Mouse (Mus musculus) c-Kit-positive CD71-positive TER-119-negative erythroid progenitor cells, embryonic 14.5 days (primary cell): ENCODE measurements around the gene Ccdc88c.
"Not testable (repeated sequence)": the region's sequence is repeated elsewhere in the genome, so short reads cannot be mapped to it uniquely, and the experiment has no call there.

Experiments
- DNase-seq: peaks from one replicate; pipeline ENCODE4 v3.0.0-alpha.2; 2013; ENCODE audit warnings: low read depth

Gene Ccdc88c

GRCm38 (mm10) chr12:101016412-101016928, 12.4 kb downstream of the Ccdc88c start:
- DNase-seq = no peak

- no peak for DNase-seq
Measured at GRCm38 (mm10) chr12:101015926-101016325, 12.9 kb downstream of the Ccdc88c start.

GRCm38 (mm10) chr12:101015165-101015560, 13.7 kb downstream of the Ccdc88c start:
- DNase-seq = no peak

- DNase-seq = no peak
Measured at GRCm38 (mm10) chr12:101014549-101015164, 14.2 kb downstream of the Ccdc88c start.

GRCm38 (mm10) chr12:101013668-101014067, 15.2 kb downstream of the Ccdc88c start:
- DNase-seq = not testable (repeated sequence)

- no peak for DNase-seq
Measured at GRCm38 (mm10) chr12:101013078-101013665, 15.7 kb downstream of the Ccdc88c start.

DNA sequence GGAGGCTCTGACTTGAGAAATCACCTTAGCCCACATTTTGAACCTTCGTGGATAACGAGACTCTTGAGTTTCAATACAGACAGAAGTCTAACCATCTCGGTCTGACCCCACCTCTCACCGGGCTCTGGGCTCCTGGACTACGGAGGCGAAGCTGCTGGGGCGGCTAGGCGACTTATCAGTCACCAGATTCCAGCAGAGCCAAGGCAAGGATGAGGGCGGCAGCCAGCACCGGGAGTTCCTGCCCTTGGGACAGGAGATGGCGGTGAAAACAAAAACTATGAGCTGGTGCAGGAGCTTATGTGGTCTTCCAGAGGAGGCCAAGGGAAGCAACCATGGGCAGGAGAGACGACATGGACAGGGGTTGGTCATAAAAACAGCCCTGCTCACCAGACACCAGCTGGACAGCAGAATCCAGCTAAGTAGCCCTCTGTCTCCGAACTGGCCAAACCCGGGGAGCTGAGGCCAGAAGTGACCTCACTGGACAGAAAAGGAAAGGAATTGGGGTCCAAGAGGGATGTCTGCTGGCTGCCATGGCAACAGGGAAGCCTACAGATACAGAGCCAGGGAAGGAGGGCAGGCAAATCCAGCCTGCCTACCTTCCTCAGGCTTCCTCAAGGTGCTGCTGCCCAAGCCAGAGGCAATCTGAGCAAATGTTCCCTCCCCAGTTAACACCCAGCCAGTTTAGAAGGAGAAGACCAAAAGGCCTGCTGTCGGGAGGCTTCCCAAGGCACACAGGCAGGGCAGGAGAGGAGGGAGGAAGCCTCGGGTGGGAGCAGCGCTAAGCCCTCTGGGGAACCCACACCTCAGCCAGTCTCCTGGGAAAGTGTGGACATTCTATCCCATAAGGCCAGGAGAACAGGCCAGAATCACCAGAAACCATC, 16.4 kb downstream of the Ccdc88c start:
- DNase-seq = no peak

DNA sequence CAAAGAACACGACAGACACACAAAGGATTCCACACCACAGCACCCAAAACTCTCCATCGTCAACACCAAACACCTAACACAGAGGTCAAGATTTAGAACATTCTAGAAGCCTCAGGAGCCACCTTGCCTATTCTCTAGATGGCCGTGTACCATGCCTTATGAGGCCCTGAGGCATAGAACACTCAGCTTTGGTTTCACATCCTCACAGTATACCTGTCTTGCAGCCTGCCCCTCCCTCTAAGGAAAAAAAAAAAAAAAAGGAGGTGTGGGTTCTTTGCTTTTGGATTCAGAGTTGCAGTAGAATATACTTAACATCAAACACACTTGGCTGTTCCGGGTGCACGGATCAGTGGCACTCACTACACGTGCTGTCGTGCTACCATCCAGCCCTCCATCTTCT, 17.8 kb downstream of the Ccdc88c start:
- no peak for DNase-seq

DNA sequence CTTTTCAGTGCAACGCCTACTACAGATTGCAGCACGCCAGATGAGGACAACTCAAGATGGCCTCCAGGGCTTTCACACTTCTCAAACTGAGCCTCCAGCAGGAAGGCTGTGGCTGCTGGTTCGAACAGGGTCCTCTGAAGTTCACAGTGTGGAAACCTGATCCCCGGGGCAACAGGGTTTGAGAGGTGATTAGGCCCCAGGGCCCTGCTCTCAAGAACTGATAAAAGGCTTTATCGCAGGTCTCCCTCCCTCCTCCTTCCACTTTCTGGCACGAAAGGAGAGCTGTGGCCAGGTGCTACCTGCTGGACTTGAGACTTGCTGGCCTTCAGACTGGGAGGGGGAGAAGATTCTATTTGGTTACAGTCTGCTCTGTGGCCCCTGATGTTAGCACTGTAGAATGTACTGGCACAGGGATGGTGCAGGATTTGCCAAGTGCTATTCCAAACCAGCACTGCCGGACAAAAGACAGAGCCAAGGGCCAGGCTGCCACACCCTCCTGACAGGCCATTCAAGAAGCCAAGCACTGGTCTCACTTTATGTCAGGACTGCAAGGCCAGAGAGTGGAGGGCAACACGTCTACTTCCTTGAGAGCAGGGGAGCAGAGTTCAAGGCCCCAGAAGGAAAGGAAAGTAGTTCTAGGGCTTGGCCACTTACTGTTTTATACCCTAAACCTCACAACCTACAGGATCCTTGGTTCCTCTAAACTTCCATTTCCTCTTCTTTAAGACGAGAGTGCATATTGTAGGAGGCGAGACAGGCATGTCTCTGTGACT, 18.5 kb downstream of the Ccdc88c start:
- DNase-seq = peak; percentile 42

DNA sequence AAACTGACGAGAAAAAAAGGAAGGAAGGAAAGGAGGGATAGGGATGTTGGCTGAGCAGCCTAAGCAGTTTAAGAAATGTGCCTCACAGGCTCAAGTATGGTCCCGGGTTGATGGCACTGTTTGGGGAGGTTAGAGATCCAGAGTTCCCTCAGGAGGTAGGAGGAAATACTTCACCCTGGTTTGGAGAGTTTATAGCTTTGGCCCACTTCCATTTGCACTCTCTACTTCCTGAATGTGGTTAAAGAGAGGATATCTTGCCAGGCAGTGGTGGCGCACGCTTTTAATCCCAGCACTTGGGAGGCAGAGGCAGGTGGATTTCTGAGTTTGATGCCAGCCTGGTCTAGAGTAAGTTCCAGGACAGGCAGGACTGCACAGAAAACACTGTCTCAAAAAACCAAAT, 19.6 kb downstream of the Ccdc88c start:
- DNase-seq = no peak

DNA sequence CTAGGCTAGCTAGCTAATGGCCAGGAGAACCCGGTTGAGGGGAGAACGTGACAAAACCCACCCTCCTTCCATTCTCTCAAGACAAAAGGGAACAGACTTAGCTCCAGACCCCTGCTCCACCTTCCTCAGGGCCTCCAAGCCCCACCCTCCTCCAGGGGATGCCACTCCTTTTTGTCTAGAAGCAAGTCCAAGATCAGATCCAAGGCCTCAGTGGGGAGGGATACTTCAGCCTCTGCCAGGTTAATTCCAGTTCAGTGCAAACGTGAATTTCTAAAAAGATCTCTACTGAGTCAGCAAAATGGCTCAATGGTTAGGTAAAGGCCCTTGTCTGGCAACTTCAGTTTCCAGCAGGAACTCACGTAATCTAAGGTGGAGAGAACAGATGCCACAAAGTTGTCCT, 20.2 kb downstream of the Ccdc88c start:
- no peak for DNase-seq

DNA sequence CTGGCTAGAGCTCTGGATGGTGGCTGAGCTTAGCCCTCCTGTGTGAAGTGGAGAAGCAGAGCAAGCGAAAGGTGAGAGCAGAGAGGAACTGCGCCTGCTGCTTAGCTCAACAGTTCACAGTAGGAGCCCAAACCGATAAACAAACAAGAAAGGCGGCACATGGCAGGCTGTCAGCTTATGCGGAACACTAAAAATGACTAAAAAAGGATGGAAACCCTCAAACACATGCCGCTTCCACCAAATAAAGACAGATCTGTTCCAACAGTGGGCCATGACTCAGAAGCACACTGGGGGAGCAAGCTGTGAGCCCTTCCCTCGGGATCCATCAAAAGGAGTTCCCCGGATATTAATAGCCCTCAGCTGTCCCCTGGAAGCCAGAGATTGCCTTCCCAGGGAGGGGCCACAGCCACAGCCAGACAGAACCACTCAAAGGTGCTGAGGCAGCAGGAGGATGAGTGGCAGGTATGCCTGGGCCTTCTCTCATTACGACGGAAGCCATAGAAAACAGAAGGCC, 20.8 kb downstream of the Ccdc88c start:
- no peak for DNase-seq

GRCm38 (mm10) chr12:101007427-101007826, 21.4 kb downstream of the Ccdc88c start:
- DNase-seq = no peak

- no peak for DNase-seq
Measured at GRCm38 (mm10) chr12:101005665-101006420, 23.0 kb downstream of the Ccdc88c start.

- no peak for DNase-seq
Measured at GRCm38 (mm10) chr12:101004982-101005381, 23.9 kb downstream of the Ccdc88c start.

DNA sequence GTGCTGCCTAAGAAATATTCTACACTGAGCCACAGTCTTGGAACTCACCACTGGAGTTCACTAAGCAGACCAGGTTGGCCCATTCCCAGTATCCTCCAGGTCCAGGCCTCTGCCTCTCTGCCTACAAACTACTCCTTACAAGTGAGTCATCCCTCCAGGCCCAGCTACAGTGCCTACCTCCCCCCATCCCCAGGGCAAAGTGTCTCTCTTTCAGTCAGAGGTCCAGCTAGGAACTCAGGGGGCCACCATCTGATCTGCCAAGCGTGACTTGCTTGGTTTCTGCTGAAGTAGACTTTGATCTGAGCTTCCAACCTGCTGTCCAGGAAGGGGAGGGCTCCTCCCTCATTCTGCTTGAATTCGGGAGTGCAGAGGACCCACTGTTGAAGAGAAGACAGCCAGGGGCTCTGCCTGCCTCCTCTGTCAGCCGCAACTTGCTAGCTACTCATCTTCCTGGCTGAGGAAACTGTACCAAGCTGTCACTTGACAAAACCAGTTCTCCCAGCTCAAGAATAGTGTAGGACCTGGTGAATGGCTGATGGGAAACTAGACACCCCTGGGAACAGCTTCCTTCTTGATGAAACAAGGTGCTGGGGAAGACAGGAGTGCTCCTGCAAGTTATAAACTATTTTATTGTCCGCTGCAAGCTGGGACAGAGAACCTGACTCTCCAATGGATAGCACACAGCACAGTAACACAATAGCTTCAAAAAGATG, 25.9 kb downstream of the Ccdc88c start:
- no peak for DNase-seq

DNA sequence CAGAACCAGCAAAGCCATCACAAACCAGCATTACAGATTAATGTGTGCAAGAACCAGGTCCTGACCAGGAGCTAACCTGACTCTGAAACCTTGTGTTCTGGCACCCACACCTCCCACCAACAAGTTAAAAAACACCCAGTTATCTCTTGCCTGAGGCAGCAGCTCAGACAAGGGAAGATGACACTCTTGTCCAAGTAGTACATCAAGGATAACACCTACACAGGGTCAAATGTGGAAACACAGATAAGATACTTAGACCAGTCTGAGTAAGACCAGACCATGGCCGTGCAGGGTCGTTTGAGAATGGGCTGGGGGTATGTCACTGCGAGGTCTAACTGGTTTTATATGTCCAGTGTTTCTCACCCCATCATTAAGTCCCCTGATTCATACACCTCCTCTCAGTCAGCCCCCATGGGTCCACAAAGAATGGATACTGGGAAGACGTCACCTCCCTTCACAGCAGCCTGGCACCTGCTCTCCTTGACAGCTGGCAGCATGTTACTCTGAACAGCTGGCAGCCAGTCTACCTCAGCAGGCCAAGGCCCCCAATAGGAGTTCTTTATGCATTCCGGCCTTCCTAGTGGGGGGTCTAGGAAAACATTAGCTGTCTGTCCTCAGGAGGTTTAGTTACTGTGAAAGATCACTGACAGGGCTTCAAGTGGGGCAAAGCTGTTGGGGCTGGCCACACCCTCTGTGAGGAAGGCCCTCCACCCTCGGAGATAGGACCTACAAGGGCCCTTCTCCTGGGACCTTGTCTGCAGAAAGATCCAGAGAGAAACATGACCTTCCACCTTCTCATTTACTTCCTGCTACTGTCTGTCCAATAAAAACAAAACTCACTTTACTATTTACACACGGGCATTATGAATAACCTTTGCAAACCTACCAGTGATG, 29.5 kb downstream of the Ccdc88c start:
- no peak for DNase-seq

- DNase-seq = no peak
Measured at GRCm38 (mm10) chr12:100998564-100998962, 30.3 kb downstream of the Ccdc88c start.

DNA sequence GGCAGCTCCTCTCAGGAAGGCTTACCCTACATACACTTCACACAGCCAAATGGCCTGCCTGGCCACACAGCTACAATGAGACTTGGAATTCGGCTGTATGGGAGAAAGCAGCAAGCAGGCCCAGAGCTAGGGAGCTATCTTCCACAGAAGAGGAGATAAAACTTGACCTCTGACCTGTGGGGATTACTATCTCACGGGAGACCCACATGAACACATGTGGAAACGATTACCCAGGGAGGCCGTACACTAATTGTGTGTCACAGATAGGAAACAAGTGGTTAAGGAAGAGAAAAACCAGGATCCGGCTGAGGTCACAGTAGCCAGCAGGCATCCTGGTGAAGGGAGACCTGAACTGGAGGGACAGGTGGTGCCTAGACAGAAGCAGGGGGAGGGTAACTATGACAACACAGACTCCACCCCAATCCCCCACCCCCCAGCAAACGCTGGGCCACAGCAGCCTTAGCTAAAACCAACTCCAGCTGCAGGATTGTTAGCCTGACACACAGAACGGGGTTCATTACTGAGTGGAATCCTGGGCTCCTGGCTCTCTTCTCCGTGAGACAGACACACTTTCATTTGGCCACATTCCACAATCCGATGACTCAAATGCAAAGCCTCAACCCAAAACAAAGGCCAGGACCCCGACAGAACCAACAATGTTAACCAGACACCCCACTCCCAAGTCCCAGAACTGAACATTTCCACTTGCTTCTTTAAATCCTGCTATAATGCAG, 30.9 kb downstream of the Ccdc88c start:
- no peak for DNase-seq
